Mouse (Mus musculus) C2C12 (cell line): ENCODE data around the gene Trim67.

ENCODE experiments used
- CEBPB ChIP-seq: IDR thresholded peaks from one replicate; pipeline ENCODE4 v1.6.1; 2011; ENCODE audit warnings: low read depth, mild to moderate bottlenecking, control low read depth, moderate library complexity
- CTCF ChIP-seq: IDR thresholded peaks from one replicate; pipeline ENCODE4 v1.5.1; 2011; ENCODE audit not compliant: control insufficient read depth, insufficient read depth, insufficient read length
- MAX ChIP-seq: IDR thresholded peaks from one replicate; pipeline ENCODE4 v1.6.1; 2011; ENCODE audit warnings: mild to moderate bottlenecking, control low read depth
- MYOG ChIP-seq: IDR thresholded peaks from one replicate; pipeline ENCODE4 v1.6.1; 2011; ENCODE audit not compliant: control insufficient read depth, insufficient read length; ENCODE audit errors: extremely low read depth
- USF1 ChIP-seq: IDR thresholded peaks from one replicate; pipeline ENCODE4 v1.6.1; 2011; ENCODE audit warnings: low read depth, mild to moderate bottlenecking, control low read depth, moderate library complexity

DNA sequence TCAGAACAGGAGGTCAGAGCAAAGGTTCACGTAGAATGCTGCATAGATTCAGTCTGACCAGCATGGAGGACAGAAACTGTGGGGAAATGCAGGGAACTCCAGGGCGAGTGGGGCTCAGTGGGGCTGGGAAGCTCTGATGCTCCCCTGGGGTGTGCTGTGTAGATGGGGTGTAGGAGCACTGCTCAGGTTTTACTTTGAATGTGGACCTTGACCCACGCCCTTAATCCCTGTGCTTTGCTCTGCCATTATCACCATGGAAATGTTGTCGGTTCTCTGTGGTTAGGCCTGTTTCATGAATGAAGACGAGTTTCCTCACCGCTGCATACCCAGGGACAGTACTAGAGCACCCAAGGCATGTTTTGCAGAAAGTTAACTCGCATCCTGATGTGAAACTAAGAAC, 78.6 kb downstream of the Trim67 start:
- no peak for TF ChIP-seq CTCF
- no peak for TF ChIP-seq MAX
- TF ChIP-seq MYOG = no peak
- no peak for TF ChIP-seq CEBPB
- TF ChIP-seq USF1 = no peak
